Mouse (Mus musculus): ENCODE measurements around the gene Tbc1d8. TPM values are rescaled to one million over a fixed set of nuclear protein-coding genes. Genes with fewer than 3 reads are reported as not detected.
A peak's percentile ranks its signal among the peaks of the same experiment; 100 is the strongest.

Tbc1d8 gene
- polyA plus RNA-seq (2017; shearing (Covaris generic)): 1 to 10 TPM in 1 of 3 experiments, under 1 TPM in 2; 0.78 to 2.0 (median 0.92) TPM

DNA sequence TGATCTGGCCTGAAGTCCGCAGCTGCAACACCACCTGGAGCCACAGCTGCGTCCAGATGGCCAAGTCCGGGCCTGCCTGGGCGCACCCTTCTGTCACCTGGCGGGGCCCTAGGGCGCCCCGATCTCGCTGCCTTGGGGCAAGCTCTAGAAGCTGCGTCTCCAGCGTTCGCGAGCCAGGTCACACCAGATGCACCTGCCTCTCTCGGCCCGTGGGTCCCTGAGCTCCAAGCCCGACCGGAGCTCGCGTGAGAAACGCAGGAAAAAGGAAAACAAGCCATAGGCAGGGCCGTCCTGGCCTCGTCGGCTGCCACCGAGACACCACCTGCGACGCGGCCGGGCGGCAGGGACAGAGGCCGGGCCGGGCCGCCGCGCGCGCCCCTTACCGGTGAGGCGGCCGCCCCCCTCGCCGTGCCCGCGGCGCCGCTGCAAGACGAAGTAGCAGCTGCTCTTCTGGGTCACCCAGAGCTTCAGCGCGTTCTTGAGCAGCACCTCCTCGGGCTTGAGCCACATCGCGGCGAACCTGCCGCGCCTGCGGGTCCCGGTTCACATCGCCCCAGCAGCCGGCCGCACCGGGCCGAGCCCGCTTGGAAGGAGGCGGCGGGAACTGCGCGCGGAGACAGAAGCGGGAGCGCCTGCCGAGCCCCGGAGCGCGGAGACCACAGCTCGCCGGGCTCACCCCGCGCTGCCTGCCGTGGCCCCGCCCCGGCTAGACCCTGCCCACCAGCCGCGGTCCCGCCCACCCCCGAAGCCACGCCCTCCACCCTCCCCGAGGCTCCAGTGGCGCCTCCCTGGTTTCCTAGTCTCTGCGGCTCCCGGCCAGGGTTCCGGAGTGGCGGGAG is at the start of gene Tbc1d8:
TSS of gene Tbc1d8 (minus strand) at position 699 of the 839 bp plus-strand sequence.
- peak; percentile 85 for ATAC-seq

DNA sequence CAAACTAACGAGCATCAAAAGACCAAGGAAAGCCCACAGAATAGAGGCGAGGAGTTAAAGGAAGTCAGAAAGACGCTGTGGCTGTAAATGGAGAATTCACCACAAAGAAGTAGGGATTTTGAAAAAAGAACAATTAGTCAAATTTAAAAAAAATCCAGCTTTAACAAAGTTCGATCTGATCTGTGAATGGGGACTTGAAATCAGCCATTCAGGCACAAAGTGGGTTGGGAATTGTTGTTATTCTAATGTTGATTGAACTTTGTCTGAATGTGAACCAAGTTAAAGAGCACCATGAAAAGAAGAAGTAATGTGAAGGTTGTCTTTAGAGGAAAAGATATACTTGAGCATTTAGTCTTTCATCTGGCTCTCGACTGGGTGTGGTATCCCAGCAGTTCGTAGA is 49.8 kb upstream of the Tbc1d8 start:
- ATAC-seq: no peak

- peak; percentile 75 for ATAC-seq
Observed at GRCm38 (mm10) chr1:39527432-39527831, 48.9 kb upstream of the Tbc1d8 start.

GRCm38 (mm10) chr1:39526371-39527167 is 48.0 kb upstream of the Tbc1d8 start:
- ATAC-seq: no peak

DNA sequence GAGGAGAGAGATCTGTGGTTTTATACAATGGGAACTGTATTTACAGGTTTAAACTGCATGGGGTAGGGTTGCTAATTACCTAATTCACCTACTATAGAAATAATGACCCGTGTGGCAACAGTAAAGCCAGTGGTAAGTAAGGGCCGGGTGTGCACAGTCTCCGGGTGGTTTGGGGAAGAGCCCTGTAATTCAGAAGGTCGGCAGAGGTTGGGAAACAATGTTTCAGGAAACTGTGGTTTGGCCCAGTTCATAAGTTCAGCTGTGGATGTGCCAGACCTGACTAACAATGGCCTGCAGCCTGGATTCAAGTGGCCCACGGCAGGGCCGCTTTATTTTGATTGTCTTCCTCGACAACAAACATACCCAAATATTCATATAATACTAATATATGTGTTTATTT is 47.2 kb upstream of the Tbc1d8 start:
- no peak for ATAC-seq

DNA sequence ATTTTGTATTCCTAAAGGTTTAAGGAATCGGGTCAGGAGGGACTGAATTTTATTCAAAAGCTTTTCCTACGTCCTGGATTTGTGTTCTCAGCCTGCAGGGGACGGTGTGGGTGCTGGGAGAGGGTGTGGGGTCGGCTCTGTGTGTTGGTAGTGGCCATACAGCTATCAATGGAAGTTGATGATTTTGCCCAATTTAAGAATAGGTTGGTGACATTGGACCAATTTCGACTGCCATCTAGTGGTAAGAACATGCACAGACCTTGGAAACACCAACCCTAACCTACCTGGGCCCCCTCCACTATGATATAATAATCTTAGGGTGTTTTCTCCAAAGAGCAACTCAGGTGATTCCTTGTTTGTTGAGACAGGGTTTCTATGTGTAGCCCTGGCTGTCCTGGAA is 44.0 kb upstream of the Tbc1d8 start:
- no peak for ATAC-seq

DNA sequence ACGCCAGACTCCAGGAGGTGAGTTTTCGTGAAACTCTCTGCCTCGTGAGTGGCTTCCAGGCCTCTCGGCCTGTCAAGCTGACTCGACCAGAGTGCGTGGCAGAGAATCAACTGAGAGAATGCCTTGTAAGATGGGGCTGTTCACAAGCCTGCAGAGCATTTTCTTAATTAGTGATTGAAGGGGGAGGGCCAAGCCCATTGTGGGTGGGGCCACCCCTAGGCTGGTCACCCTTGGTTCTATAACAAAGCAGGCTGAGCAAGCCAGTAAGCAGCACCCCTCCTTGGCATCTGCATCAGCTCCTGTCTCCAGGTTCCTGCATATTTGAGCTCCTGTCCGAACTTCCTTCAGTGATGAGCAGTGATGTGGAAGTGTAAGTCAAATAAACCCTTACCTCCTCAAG is 42.8 kb upstream of the Tbc1d8 start:
- no peak for ATAC-seq

GRCm38 (mm10) chr1:39515303-39515991 is 36.9 kb upstream of the Tbc1d8 start:
- no peak for ATAC-seq

GRCm38 (mm10) chr1:39512183-39512582 is 33.6 kb upstream of the Tbc1d8 start:
- no peak for ATAC-seq

DNA sequence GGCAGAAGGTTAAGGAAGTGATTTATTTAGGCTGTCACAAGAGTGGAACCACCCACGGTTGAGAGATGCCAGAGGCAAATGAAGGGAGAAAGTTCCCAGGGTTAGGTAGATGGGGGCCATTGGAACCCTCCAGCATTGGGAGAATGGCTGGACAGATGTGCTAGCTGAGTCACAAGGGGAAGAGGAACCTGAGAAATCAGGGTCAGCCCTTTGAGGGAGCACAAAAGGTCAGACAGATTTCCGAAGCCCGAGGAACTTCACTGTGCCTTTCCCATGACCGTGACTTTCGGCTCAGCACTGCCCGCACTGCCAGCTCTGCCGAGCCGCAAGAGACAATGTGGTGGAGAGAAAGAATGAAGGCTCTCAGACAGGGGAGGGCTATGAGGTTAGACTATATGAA is 33.2 kb upstream of the Tbc1d8 start:
- ATAC-seq: no peak

- no peak for ATAC-seq
Observed at GRCm38 (mm10) chr1:39505600-39505999, 27.0 kb upstream of the Tbc1d8 start.

DNA sequence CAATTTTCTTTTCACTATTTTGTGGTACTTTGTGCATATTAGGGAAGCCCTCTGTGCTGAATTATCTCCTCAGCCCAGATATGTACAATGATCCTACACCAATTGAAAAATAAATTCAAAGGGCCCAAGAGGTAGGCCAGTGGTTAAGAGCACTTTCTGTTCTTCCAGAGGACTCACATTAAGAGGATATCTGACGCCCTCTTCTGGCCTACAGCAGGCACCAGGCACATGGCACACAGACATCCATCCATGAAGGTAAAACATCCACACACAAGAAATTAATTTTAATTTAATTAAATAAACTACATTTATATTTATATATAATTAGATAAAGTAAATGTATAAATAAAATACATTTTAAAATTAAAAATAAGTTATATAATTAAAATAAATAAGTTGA is 25.7 kb upstream of the Tbc1d8 start:
- no peak for ATAC-seq

DNA sequence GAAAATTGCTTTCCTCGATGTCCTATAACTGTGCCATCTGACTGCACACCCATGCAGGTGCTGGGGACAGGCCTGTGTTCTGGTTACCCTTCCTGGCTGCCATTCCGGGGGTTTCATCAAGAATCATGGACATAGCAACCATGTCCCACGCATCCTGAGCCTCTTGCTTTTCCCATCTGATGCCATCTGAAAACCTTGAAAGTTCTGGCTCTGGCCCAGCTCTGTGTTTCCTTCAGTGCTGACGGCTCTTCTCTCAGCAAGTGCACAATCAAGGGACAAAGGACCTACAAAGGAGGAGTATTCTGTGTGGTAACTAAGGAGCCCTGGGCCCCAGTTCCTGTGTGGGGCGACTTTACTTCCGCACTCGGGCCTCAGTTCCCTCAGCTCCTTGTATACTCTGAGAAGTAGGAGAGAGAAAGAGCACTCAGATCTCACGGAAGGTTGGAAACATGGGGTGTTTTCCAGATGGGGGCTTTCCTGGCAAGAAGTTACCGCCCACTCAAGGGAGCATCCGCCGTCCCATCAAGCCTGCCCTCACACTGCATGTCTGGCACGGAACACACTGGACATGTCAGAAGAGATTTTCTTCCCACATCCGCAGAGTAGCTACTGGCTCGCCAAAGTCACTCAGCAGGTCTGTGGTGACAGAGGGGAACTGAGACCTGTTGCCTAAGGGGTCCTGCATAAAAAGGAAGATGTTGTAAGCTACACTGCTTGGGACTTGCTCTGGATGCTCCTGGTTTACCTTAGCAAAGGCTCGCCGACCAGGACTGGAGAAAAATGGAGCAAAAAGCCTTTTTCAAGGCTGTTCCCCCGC is 24.5 kb upstream of the Tbc1d8 start:
- peak; percentile 35 for ATAC-seq

DNA sequence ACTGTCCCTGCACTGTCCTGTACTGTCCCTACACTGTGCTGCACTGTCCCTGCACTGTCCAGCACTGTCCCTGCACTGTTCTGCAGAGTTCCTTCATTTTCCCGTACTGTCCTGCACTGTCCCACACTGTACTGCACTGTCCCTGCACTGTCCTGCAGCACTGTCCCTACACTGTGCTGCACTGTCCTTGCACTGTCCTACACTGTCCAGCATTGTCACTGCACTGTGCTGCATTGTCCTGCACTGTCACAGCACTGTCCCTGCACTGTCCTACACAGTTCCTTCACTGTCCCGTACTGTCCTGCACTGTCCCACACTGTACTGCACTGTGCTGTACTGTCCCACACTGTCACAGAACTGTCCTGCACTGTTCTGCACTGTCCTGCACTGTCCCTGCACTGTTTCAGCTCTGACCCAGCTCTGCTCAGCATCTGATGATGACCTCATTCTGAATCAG is 21.0 kb upstream of the Tbc1d8 start:
- no peak for ATAC-seq

GRCm38 (mm10) chr1:39497748-39498147 is 19.2 kb upstream of the Tbc1d8 start:
- no peak for ATAC-seq

DNA sequence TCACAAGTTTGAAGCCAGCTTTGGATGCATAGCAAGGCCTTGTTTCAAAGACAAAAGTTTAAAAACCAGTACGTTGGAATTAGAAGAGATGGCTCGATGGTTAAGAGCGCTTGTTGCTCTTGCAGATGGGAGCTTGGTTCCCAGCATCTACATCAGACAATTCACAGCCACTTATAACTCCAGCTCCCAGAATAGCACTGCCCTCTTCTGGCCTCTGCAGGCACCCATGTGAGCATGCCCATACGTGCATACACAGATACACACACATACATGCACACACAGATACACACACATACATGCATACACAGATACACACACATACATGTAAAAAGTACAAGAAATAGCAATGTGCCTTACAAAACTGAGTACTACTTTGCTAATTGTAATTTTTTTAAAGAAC is 18.4 kb upstream of the Tbc1d8 start:
- no peak for ATAC-seq

- ATAC-seq: no peak
Observed at GRCm38 (mm10) chr1:39493664-39494063, 15.1 kb upstream of the Tbc1d8 start.

DNA sequence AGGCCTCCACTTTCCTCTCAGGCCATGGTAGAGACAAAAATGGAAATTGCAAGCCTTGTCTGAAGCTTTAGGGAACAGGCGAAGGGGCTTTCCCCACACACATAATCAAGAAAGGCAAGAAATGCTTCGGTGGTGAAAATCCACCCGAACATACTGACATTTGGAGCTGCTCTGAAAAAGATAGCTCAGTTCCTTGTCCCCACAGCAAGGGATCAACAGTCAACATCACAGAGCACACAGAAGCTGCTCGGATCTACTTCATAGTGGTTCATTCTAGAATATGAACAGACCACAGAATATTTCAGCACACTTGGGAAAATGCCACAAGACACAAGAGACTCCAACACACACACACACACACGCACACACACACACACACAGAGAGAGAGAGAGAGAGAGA is 14.6 kb upstream of the Tbc1d8 start:
- ATAC-seq: no peak

GRCm38 (mm10) chr1:39487370-39487769 is 8.8 kb upstream of the Tbc1d8 start:
- no peak for ATAC-seq

GRCm38 (mm10) chr1:39482115-39482815 is 3.7 kb upstream of the Tbc1d8 start:
- no peak for ATAC-seq

DNA sequence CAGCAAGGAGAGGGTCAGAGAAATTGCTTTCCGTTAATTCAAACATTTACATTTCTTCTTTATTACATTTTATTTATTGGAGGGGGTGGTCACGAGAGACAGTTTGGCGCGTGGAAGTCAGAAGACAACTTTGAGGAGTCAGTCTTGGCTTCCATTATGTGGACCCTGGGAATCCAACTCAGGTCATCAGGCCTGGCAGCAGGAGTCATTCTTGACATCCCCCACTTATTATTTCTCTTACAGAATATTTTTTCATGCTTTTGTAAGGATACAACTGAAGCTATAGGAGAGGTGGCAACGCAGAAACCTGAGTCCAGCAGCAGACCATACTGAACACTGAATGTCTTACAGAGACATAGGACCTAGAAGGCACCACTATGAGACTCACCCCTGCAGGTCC is 699 bp upstream of the Tbc1d8 start:
- no peak for ATAC-seq

- ATAC-seq: no peak
Observed at GRCm38 (mm10) chr1:39478896-39479200, 293 bp upstream of the Tbc1d8 start.

All from inflammation-experienced regulatory T-cells, adult 6 months (primary cell).